Mouse (Mus musculus): ENCODE results near the gene Fbxw21. TPM values are rescaled to one million over a fixed set of nuclear protein-coding genes. Genes with fewer than 3 reads are reported as not detected.

The Fbxw21 gene
- total and polyA plus RNA-seq, 3 experiments = 0.11 TPM; not detected in 2

DNA sequence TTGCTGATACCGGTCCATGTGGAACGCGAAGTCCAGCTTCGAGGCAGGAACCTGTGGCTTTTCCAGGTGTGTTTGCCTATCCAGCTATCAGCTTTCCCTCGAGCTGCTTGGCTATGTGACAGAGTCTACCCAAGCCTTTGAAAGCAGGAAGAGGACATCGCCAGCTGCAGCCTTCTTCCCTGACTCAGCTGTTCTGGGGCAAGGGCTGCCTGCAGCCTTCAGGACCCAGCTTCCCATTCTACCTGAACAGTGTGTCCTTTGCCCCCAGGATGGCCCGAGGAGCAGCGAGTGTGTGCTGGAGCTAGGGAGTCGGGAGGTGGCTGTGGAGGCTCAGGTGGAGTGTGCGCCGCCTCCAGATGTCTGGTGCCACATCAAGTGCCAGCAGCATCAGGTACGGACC is 56.2 kb downstream of the Fbxw21 start:
- Histone ChIP-seq H3K27me3 (ENCODE audit: insufficient read depth, low read length) (peaks cover 42% of the 10 kb centered on the region), H3K4me3 (ENCODE audit: low read depth, low read length) (no peak overlapping the region), H3K4me1 (ENCODE audit: insufficient read depth, low read depth, low read length) (no peaks in the 10 kb centered on the region; the same call in 1 of the 2 replicates), H3K9me3 (replicated peaks) (no peaks in the 10 kb centered on the region), H3K36me3 (replicated peaks) (no peaks in the 10 kb centered on the region)
- DNase-seq (ENCODE audit: low spot score) (no peak), ATAC-seq (ENCODE audit: extremely low read depth, insufficient number of reproducible peaks, low FRiP score, poor library complexity, severe bottlenecking) (no peak)
- no peak for TF ChIP-seq GATA2 (IDR thresholded peaks at IDR 0.05; ENCODE audit: borderline replicate concordance, low read depth, low read length)
- no peak for TF ChIP-seq POLR2AphosphoS5 (IDR thresholded peaks at IDR 0.05; ENCODE audit: insufficient replicate concordance, low read depth, low read length)
- no peak for TF ChIP-seq GATA1 (IDR thresholded peaks at IDR 0.05; ENCODE audit: borderline replicate concordance, low read length)
- no peak for TF ChIP-seq TAL1 (conservative IDR thresholded peaks at IDR 0.05; ENCODE audit: low read depth, low read length)
- no peak for TF ChIP-seq CTCF (IDR thresholded peaks at IDR 0.05; ENCODE audit: low read depth, low read length)

DNA sequence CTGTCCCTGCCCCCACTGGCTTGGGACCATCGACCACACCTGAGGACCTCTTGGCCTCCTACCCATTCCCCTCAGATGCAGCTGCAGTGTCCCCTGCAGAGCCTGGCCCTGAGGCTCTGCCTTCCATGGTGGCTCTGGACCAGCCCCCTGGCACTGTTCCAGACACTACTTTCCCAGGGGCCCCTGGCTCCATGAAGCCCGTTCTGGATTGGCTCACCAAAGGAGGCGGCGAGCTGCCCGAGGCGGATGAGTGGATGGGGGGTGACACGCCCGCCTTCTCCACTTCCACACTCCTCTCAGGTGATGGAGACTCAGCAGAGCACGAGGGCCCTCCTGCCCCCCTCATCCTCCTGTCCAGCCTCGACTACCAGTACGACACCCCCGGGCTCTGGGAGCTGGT is 56.8 kb downstream of the Fbxw21 start:
- ATAC-seq (ENCODE audit: extremely low read depth, insufficient number of reproducible peaks, low FRiP score, poor library complexity, severe bottlenecking) (no peak), DNase-seq (ENCODE audit: low spot score) (no peak)
- no peaks in the 10 kb centered on the region; the same call in 1 of the 2 replicates for H3K4me1 ChIP-seq (ENCODE audit: insufficient read depth, low read depth, low read length)
- TF ChIP-seq GATA1 (IDR thresholded peaks at IDR 0.05; ENCODE audit: borderline replicate concordance, low read length) (no peak), GATA2 (IDR thresholded peaks at IDR 0.05; ENCODE audit: borderline replicate concordance, low read depth, low read length) (no peak), TAL1 (conservative IDR thresholded peaks at IDR 0.05; ENCODE audit: low read depth, low read length) (no peak), CTCF (IDR thresholded peaks at IDR 0.05; ENCODE audit: low read depth, low read length) (no peak), POLR2AphosphoS5 (IDR thresholded peaks at IDR 0.05; ENCODE audit: insufficient replicate concordance, low read depth, low read length) (no peak)
- H3K9me3 ChIP-seq (replicated peaks) = no peaks in the 10 kb centered on the region
- no peaks in the 10 kb centered on the region for H3K36me3 ChIP-seq (replicated peaks)
- H3K4me3 ChIP-seq (ENCODE audit: low read depth, low read length) = no peak overlapping the region
- H3K27me3 ChIP-seq (ENCODE audit: insufficient read depth, low read length) = peaks cover 44% of the 10 kb centered on the region

DNA sequence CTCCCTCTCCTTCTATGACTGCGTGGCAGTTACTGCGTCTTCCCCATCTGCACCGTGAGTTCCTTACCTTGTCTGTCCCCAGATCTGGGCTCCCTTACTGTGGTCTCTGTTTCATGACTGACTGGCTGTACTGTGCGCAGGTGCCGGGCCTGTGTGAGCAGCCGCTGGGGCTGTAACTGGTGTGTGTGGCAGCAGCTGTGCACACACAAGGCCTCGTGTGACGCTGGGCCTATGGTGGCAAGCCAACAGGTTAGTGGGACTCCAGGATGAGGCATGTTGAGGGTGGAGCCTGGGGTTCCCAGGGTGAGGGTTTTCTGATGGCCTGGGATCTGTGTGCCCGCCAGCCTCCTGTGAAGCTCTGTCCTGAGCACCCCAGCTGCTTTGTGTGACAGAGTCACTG is 57.8 kb downstream of the Fbxw21 start:
- DNase-seq (ENCODE audit: low spot score) (no peak), ATAC-seq (ENCODE audit: extremely low read depth, insufficient number of reproducible peaks, low FRiP score, poor library complexity, severe bottlenecking) (no peak)
- peaks cover 46% of the 10 kb centered on the region for H3K27me3 ChIP-seq (ENCODE audit: insufficient read depth, low read length)
- no peaks in the 10 kb centered on the region for H3K36me3 ChIP-seq (replicated peaks)
- no peak overlapping the region for H3K4me3 ChIP-seq (ENCODE audit: low read depth, low read length)
- no peaks in the 10 kb centered on the region for H3K9me3 ChIP-seq (replicated peaks)
- H3K4me1 ChIP-seq (ENCODE audit: insufficient read depth, low read depth, low read length) = no peaks in the 10 kb centered on the region; the same call in 1 of the 2 replicates
- no peak for TF ChIP-seq POLR2AphosphoS5 (IDR thresholded peaks at IDR 0.05; ENCODE audit: insufficient replicate concordance, low read depth, low read length)
- TF ChIP-seq CTCF (IDR thresholded peaks at IDR 0.05; ENCODE audit: low read depth, low read length) = no peak
- no peak for TF ChIP-seq GATA1 (IDR thresholded peaks at IDR 0.05; ENCODE audit: borderline replicate concordance, low read length)
- TF ChIP-seq GATA2 (IDR thresholded peaks at IDR 0.05; ENCODE audit: borderline replicate concordance, low read depth, low read length) = no peak
- TF ChIP-seq TAL1 (conservative IDR thresholded peaks at IDR 0.05; ENCODE audit: low read depth, low read length) = no peak

DNA sequence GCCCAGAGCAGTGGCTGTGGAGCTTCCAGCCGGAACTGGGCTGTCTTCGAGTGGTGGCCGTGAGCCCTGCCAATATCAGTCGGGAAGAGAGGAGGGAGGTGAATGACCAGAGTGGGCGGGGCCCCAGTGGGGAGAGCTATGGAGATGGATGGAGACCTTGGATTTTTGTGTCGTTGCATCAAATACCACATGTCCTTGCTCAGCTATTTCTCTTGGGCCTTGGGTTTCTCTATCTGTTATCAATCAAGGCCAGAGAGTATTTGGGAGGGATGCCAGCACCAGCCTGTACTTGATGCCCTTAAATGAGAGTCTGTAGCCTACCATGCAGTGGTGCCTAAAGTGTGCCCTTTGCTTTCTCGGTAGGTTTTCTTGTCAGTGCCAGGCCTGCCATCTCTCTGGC is 58.6 kb downstream of the Fbxw21 start:
- Histone ChIP-seq H3K4me1 (ENCODE audit: insufficient read depth, low read depth, low read length) (no peaks in the 10 kb centered on the region; the same call in 1 of the 2 replicates), H3K27me3 (ENCODE audit: insufficient read depth, low read length) (peaks cover 47% of the 10 kb centered on the region), H3K36me3 (replicated peaks) (no peaks in the 10 kb centered on the region), H3K9me3 (replicated peaks) (no peaks in the 10 kb centered on the region), H3K4me3 (ENCODE audit: low read depth, low read length) (no peak overlapping the region)
- TF ChIP-seq TAL1 (conservative IDR thresholded peaks at IDR 0.05; ENCODE audit: low read depth, low read length) = no peak
- no peak for TF ChIP-seq GATA2 (IDR thresholded peaks at IDR 0.05; ENCODE audit: borderline replicate concordance, low read depth, low read length)
- no peak for TF ChIP-seq POLR2AphosphoS5 (IDR thresholded peaks at IDR 0.05; ENCODE audit: insufficient replicate concordance, low read depth, low read length)
- TF ChIP-seq CTCF (IDR thresholded peaks at IDR 0.05; ENCODE audit: low read depth, low read length) = no peak
- TF ChIP-seq GATA1 (IDR thresholded peaks at IDR 0.05; ENCODE audit: borderline replicate concordance, low read length) = no peak
- ATAC-seq (ENCODE audit: extremely low read depth, insufficient number of reproducible peaks, low FRiP score, poor library complexity, severe bottlenecking) (no peak), DNase-seq (ENCODE audit: low spot score) (no peak)

DNA sequence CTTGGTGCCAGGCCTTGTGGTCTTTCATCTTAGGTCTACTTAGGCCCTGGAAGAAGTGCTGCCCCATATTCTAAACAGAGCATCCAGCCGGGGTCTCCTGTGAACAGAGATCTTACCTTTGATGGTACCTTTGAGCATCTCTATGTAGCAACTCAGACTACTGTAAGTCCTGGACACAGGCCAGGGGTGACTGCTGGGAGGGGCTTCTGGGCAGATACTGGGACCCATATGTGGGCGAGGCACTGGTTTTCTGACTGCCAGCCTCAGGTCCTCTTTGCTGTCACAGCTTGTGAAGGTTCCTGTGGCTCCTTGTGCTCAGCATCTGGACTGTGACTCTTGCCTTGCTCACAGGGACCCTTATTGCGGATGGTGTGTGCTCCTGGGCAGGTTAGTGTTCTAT is 59.3 kb downstream of the Fbxw21 start:
- no peak for TF ChIP-seq GATA2 (IDR thresholded peaks at IDR 0.05; ENCODE audit: borderline replicate concordance, low read depth, low read length)
- no peak for TF ChIP-seq TAL1 (conservative IDR thresholded peaks at IDR 0.05; ENCODE audit: low read depth, low read length)
- no peak for TF ChIP-seq POLR2AphosphoS5 (IDR thresholded peaks at IDR 0.05; ENCODE audit: insufficient replicate concordance, low read depth, low read length)
- TF ChIP-seq GATA1 (IDR thresholded peaks at IDR 0.05; ENCODE audit: borderline replicate concordance, low read length) = no peak
- no peak for TF ChIP-seq CTCF (IDR thresholded peaks at IDR 0.05; ENCODE audit: low read depth, low read length)
- no peak overlapping the region for H3K4me3 ChIP-seq (ENCODE audit: low read depth, low read length)
- no peaks in the 10 kb centered on the region for H3K36me3 ChIP-seq (replicated peaks)
- no peak for ATAC-seq (ENCODE audit: extremely low read depth, insufficient number of reproducible peaks, low FRiP score, poor library complexity, severe bottlenecking)
- DNase-seq (ENCODE audit: low spot score) = no peak
- no peaks in the 10 kb centered on the region for H3K9me3 ChIP-seq (replicated peaks)
- H3K4me1 ChIP-seq (ENCODE audit: insufficient read depth, low read depth, low read length) = no peaks in the 10 kb centered on the region; the same call in 1 of the 2 replicates
- H3K27me3 ChIP-seq (ENCODE audit: insufficient read depth, low read length) = peaks cover 43% of the 10 kb centered on the region

DNA sequence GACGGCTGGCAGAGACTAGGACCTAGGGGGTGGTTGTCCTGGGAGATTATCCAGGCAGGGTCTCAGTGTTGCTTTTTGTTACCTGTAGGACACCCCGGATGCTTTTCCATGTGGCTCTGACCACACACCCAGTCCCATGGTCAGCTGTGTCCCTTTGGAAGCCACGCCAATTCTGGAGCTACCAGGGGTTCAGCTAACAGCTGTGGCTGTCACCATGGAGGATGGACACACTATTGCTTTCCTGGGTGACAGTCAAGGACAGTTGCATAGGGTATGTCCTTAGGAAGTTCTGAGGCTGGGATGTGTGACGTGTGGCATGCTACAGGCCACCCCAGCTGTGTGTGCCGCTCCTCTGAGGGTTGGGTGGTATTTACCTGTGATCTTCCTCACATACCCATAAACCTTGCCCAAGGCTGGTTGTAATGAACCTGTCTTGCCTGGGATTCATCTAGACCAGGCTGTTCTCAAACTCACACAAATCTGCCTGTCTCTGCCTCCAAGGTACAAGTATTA is 59.9 kb downstream of the Fbxw21 start:
- Histone ChIP-seq H3K4me3 (ENCODE audit: low read depth, low read length) (no peak overlapping the region), H3K27me3 (ENCODE audit: insufficient read depth, low read length) (peaks cover 48% of the 10 kb centered on the region), H3K4me1 (ENCODE audit: insufficient read depth, low read depth, low read length) (no peaks in the 10 kb centered on the region; the same call in 1 of the 2 replicates), H3K36me3 (replicated peaks) (no peaks in the 10 kb centered on the region), H3K9me3 (replicated peaks) (no peaks in the 10 kb centered on the region)
- TF ChIP-seq GATA1 (IDR thresholded peaks at IDR 0.05; ENCODE audit: borderline replicate concordance, low read length) (no peak), GATA2 (IDR thresholded peaks at IDR 0.05; ENCODE audit: borderline replicate concordance, low read depth, low read length) (no peak), CTCF (IDR thresholded peaks at IDR 0.05; ENCODE audit: low read depth, low read length) (no peak), POLR2AphosphoS5 (IDR thresholded peaks at IDR 0.05; ENCODE audit: insufficient replicate concordance, low read depth, low read length) (no peak), TAL1 (conservative IDR thresholded peaks at IDR 0.05; ENCODE audit: low read depth, low read length) (no peak)
- no peak for ATAC-seq (ENCODE audit: extremely low read depth, insufficient number of reproducible peaks, low FRiP score, poor library complexity, severe bottlenecking)
- DNase-seq (ENCODE audit: low spot score) = no peak

Data from G1E (cell line).